Mouse (Mus musculus) megakaryocyte, embryonic 14.5 days (primary cell): ENCODE data around the gene Ctnnbl1.

Experiments
- FLI1 ChIP-seq: IDR thresholded peaks from 2 replicates; pipeline ENCODE4 v1.6.1; 2012; ENCODE audit warnings: low read length, inconsistent platforms, mixed read lengths
- GATA1 ChIP-seq: IDR thresholded peaks from 3 replicates; pipeline ENCODE4 v1.6.1; 2012; ENCODE audit warnings: mixed read lengths, low read length, inconsistent platforms, borderline replicate concordance

- TF ChIP-seq GATA1 (no peak), FLI1 (no peak)
Measured at GRCm38 (mm10) chr2:157775957-157776356, 38.8 kb downstream of the Ctnnbl1 start.
